Mouse (Mus musculus) spleen, postnatal 36 days (tissue): ENCODE measurements around the gene Mllt3.

Experiments used
- DNase-seq, 2 experiments: peaks; one replicate each; pipeline ENCODE4 v3.0.0; 2022; ENCODE audit warnings: low spot score in 2 of 2, mixed read lengths in 1 of 2

Mllt3 gene

GRCm38 (mm10) chr4:87775721-87776120 is 257.4 kb downstream of the Mllt3 start:
- DNase-seq: no peak

DNA sequence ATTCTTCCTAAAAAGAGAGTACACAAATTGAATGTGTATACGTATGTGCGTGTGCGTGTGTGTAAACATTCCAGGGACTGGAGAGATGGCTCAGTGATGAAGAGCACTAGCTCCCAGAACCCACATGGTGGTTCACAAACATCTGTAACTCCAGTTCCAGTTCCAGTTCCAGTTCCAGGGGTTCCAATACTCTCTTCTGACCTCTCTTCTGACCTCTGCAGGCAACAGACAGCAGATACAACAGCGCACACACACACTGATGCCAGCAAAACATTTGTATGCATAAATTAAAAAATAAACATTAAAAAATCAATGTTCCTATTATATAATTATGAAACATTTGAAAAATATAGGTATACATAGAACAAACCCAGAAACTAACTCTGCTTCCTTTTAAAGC is 258.6 kb downstream of the Mllt3 start:
- DNase-seq: no peak

- DNase-seq: no peak
These were observed 265.2 kb downstream of the Mllt3 start for GRCm38 (mm10) chr4:87767711-87768561.

DNA sequence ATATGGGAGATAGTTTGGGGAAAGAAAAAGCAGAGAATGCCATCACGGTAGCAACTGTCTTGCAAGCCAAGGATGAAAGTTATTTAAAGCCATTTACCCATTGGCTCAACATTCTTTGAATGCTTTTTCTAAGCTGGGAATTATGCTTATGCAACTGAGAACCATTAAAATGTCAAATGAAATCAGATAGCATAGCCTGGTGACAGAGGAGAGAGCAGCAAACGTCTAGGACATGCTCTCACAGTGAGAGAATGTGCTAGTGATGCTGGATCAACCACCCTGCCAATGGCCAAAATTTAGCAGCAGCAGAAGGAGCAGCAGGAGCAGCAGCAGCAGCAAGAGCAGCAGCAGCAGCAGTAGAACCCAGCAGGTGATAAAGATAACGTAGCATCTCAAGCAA is 267.4 kb downstream of the Mllt3 start:
- no peak for DNase-seq

DNA sequence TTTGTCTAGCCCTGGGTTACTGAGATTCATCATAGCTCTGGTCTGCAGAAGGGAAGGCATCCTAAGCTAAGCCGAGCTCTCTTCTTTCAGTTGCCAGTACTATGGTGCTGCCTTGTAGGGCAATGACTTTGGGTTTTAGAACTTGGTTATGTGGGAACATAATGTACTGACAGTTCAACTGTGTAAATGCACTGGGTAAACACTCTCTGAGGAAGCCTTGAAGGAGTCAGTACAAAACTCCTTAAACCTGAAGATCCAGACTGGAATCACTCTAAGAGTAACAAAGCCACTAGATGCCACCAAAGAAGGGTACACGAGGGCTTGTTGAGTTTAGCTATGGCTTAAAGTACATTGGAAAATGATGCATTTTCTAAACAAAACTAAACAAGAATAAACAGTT is 272.1 kb downstream of the Mllt3 start:
- no peak for DNase-seq

- no peak for DNase-seq
These were observed 272.9 kb downstream of the Mllt3 start for GRCm38 (mm10) chr4:87760297-87760696.

GRCm38 (mm10) chr4:87759625-87760024 is 273.5 kb downstream of the Mllt3 start:
- DNase-seq: no peak

GRCm38 (mm10) chr4:87759110-87759509 is 274.1 kb downstream of the Mllt3 start:
- DNase-seq: no peak

- DNase-seq: no peak
These were observed 281.7 kb downstream of the Mllt3 start for GRCm38 (mm10) chr4:87751515-87751864.

DNA sequence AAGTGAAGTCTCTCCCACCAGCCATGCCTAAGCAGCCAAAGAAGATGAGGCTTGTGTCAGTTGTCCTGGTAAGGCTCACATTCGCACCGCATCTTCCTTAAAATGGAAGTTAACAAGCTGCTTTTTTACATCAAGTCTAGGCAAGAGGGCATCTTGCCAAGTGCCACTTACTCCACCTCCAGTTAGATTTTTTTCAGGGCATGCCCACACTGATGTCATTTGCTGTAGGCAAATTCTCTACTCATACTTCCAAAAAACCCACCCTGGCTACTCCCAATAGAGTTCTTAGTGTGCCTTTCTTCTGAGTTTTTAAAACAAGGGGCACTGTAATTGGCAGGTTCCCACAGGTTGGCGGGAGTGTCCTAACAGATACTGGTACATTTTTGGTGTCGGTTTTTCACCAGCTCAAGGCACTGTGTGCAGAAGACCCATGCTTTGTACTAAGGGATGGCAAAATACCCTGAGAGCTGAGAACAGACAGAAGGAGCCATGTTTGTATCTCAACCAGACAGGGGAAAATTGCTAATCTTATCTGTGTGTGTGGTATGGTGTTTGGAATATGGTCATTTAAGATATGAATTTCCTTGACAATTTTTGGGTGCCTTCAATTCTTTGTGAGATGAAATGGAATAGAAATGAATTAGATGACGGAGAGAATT is 282.2 kb downstream of the Mllt3 start:
- peak in 1 of 2 experiments; percentile 1 for DNase-seq

GRCm38 (mm10) chr4:87749532-87750234 is 283.5 kb downstream of the Mllt3 start:
- no peak for DNase-seq

- no peak for DNase-seq
These were observed 288.0 kb downstream of the Mllt3 start for GRCm38 (mm10) chr4:87745016-87745645.

- DNase-seq: no peak
These were observed 293.5 kb downstream of the Mllt3 start for GRCm38 (mm10) chr4:87739524-87740128.

DNA sequence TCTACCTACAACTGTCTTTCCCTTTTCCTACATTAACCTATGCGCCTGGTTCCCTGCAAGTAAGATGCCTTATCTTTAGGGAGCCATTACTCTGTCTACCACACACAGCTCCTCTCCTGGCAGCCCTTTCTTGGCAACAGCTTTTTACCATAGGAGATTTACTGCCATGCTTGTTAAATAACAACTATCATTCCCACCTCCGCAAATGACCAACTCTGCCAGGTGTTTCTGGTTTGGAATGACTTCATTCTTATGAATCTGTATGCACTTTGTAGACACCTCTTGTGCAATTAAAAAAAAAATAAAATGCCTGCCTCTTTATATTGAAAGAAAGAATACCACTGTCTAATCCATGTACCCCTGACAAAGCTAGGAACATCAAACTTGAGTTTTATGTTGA is 294.1 kb downstream of the Mllt3 start:
- no peak for DNase-seq

GRCm38 (mm10) chr4:87737201-87737806 is 295.9 kb downstream of the Mllt3 start:
- DNase-seq: no peak

- no peak for DNase-seq
These were observed 296.4 kb downstream of the Mllt3 start for GRCm38 (mm10) chr4:87736779-87737178.

DNA sequence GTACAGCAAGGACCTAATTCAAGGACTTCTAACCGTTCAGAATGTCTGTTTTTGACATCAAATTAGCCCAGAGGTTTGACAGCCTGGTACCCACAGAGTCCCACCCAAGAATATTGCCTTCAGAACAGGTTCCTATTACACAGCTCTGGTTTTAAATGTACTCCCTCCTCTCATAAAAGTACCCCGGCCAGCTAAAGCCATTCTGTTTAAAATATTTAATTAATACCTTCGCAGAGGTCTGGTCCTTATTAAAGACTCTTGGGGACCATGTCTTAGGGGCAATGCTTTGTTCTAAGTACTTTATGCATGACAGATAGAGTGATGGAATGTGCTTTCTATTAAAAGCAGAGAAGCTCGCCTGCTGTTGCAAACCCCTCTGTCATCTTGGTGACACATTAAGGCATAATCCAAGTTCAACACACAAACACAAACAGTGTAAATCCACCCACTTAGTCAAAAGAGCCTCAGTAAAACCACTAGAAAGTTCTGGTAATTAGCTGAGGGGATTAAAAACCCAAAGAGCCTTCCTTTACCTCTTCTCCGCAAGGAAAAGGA is 302.0 kb downstream of the Mllt3 start:
- no peak for DNase-seq

- DNase-seq: no peak
These were observed 304.6 kb downstream of the Mllt3 start for GRCm38 (mm10) chr4:87728581-87728980.

DNA sequence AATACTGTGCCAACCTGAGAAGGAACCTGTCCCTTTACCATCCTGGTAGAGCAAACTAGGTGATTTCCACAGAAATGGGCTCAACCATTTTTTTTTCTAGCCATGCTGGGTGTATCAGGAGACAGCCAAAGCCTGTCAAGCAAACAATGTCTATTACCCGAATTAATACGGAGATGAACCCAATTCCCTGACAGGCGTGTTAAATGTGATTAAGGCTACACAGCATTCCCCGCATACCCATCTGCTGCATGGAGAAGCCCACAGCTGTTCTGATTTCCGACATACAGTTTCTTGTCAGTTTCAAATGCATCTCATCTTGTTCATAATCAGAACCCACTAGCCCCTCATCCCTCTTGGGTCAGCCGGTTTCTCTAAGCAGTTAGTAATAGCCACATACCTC is 309.7 kb downstream of the Mllt3 start:
- DNase-seq: no peak
